Mouse (Mus musculus): Measurements from ENCODE around the gene Wap. TPM values are rescaled to one million over a fixed set of nuclear protein-coding genes. Genes with fewer than 3 reads are reported as not detected.

Wap gene
- total and polyA plus RNA-seq, 2 experiments from 2014 or later: not detected

DNA sequence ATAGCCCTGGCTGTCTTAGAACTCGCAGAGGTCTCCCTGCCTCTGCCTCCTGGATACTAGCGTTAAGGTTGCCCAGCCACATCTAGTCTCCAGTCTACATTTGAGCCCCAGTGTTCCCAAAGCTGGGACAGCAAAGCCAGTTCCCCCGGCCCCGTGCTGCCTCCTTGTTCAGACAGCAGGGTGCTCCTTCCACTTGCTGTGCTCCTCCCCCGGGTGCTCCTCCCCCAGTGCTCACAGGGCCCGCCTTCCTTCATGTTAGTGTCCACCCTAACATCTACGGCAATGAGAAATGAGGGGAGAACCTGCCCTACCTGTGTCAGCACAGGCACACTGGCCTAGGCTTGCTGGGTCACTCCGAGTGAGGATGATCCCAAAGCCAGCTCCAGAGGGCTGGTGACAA is 52.7 kb downstream of the Wap start:
- WGBS: 91% methylated on average over 8 of the region's 8 CpGs
- H3K4me1 ChIP-seq (ENCODE audit: insufficient read depth, low read length): no peaks in the 10 kb centered on the region

More for the DNA sequence above, 52.7 kb downstream of the Wap start:
- Histone ChIP-seq H3K27me3 (ENCODE audit: insufficient read depth, low read length) (no peaks in the 10 kb centered on the region), H3K9ac (replicated peaks; ENCODE audit: low read length, poor library complexity, severe bottlenecking) (no peak overlapping the region), H3K9me3 (ENCODE audit: low read length) (no peaks in the 10 kb centered on the region), H3K4me3 (ENCODE audit: low read depth, low read length) (no peak overlapping the region), H3K27ac (ENCODE audit: low read depth, low read length) (no peak overlapping the region), H3K36me3 (ENCODE audit: insufficient read depth, low read length) (peaks cover 27% of the 10 kb centered on the region), H3K4me2 (ENCODE audit: low read depth, low read length, poor library complexity, severe bottlenecking) (no peak overlapping the region)
- no peak for ATAC-seq (ENCODE audit: low FRiP score)
- no peak for DNase-seq (ENCODE audit: low spot score)
- no peak for TF ChIP-seq CTCF (IDR thresholded peaks at IDR 0.05)

Other genes starting within 250 kb of the Wap start
- gene Zmiz2, start 249.6 kb downstream of the Wap start, total RNA-seq (2014; rRNA removed): 139 and 153 TPM in 2 replicates
- 33.7 and 36.0 TPM in 2 replicates for gene Zmiz2, start 249.6 kb downstream of the Wap start, polyA plus RNA-seq (2015; fragmentation: Nextera tagmentation; extraction: Ambion mirVana)
- 2,296 and 2,489 TPM in 2 replicates for gene Ppia, start 223.2 kb downstream of the Wap start, total RNA-seq (2014; rRNA removed)
- 5,099 and 5,106 TPM in 2 replicates for gene Ppia, start 223.2 kb downstream of the Wap start, polyA plus RNA-seq (2015; fragmentation: Nextera tagmentation; extraction: Ambion mirVana)
- 46.2 and 57.2 TPM in 2 replicates for gene H2afv, start 194.2 kb downstream of the Wap start, total RNA-seq (2014; rRNA removed)
- 133 and 142 TPM in 2 replicates for gene H2afv, start 194.2 kb downstream of the Wap start, polyA plus RNA-seq (2015; fragmentation: Nextera tagmentation; extraction: Ambion mirVana)
- gene Purb, start 162.7 kb downstream of the Wap start, total RNA-seq (2014; rRNA removed): 38.0 and 45.1 TPM in 2 replicates
- gene Purb, start 162.7 kb downstream of the Wap start, polyA plus RNA-seq (2015; fragmentation: Nextera tagmentation; extraction: Ambion mirVana): 12.2 and 14.2 TPM in 2 replicates
- gene Myo1g, start 117.7 kb downstream of the Wap start, total RNA-seq (2014; rRNA removed): 0.99 and 1.5 TPM in 2 replicates
- gene Myo1g, start 117.7 kb downstream of the Wap start, polyA plus RNA-seq (2015; fragmentation: Nextera tagmentation; extraction: Ambion mirVana): 0.38 and 0.62 TPM in 2 replicates
- 45.6 and 71.3 TPM in 2 replicates for gene Ccm2, start 91.8 kb downstream of the Wap start, total RNA-seq (2014; rRNA removed)
- 64.3 and 67.1 TPM in 2 replicates for gene Ccm2, start 91.8 kb downstream of the Wap start, polyA plus RNA-seq (2015; fragmentation: Nextera tagmentation; extraction: Ambion mirVana)
- gene Nacad, start 32.6 kb downstream of the Wap start, total RNA-seq (2014; rRNA removed): 86.9 and 92.3 TPM in 2 replicates
- 67.6 and 68.0 TPM in 2 replicates for gene Nacad, start 32.6 kb downstream of the Wap start, polyA plus RNA-seq (2015; fragmentation: Nextera tagmentation; extraction: Ambion mirVana)
- 35.1 and 46.6 TPM in 2 replicates for gene Tbrg4, start 12.6 kb downstream of the Wap start, total RNA-seq (2014; rRNA removed)
- 31.3 and 31.4 TPM in 2 replicates for gene Tbrg4, start 12.6 kb downstream of the Wap start, polyA plus RNA-seq (2015; fragmentation: Nextera tagmentation; extraction: Ambion mirVana)
- 16.1 and 25.0 TPM in 2 replicates for gene Ramp3, start 19.9 kb upstream of the Wap start, total RNA-seq (2014; rRNA removed)
- 14.8 and 15.6 TPM in 2 replicates for gene Ramp3, start 19.9 kb upstream of the Wap start, polyA plus RNA-seq (2015; fragmentation: Nextera tagmentation; extraction: Ambion mirVana)
- gene Gm11983, start 199.0 kb upstream of the Wap start, total RNA-seq (2014; rRNA removed): not detected in 2 replicates
- not detected in 2 replicates for gene Gm11983, start 199.0 kb upstream of the Wap start, polyA plus RNA-seq (2015; fragmentation: Nextera tagmentation; extraction: Ambion mirVana)